In genomic region chr2:120402813-120403212, GRCm38 (mm10) we compare ENCODE assay signal across 8 mouse cellular contexts. TPM values are rescaled to one million over a fixed set of nuclear protein-coding genes. Genes with fewer than 3 reads are reported as not detected.
A peak's percentile ranks its signal among the peaks of the same experiment; 100 is the strongest.
DNase-seq lines count a peak whose midpoint lies in the region; ATAC-seq and TF ChIP-seq lines count a peak whose summit lies in the region.

No protein-coding gene starts in this region.

- peak overlapping the region; percentile 76; the same call in 1 of the 2 replicates for H3K9ac ChIP-seq in kidney, embryonic 14.5 days (ENCODE audit: low read depth, low read length)
- no peak overlapping the region; the same call in 1 of the 2 replicates for H3K9ac ChIP-seq in hindbrain, embryonic 16.5 days (ENCODE audit: low read depth, low read length)
- no peak overlapping the region; the same call in 1 of the 2 replicates for H3K9ac ChIP-seq in midbrain, embryonic 15.5 days

- TF ChIP-seq CTCF in bone marrow, adult 2 months (IDR thresholded peaks at IDR 0.05; ENCODE audit: control insufficient read depth, insufficient read depth, low read length): no peak

- no peaks in the 10 kb centered on the region for H3K27me3 ChIP-seq in kidney, embryonic 14.5 days (ENCODE audit: control insufficient read depth, insufficient read depth, low read length)
- no peaks in the 10 kb centered on the region for H3K27me3 ChIP-seq in hindbrain, embryonic 16.5 days (replicated peaks; ENCODE audit: control insufficient read depth, insufficient read depth, low read length)
- H3K27me3 ChIP-seq in midbrain, embryonic 15.5 days (replicated peaks): no peaks in the 10 kb centered on the region

- no peaks in the 10 kb centered on the region for H3K9me3 ChIP-seq in kidney, embryonic 14.5 days (ENCODE audit: control insufficient read depth, low read length)
- no peaks in the 10 kb centered on the region for H3K9me3 ChIP-seq in hindbrain, embryonic 16.5 days (ENCODE audit: control insufficient read depth, low read length)
- H3K9me3 ChIP-seq in midbrain, embryonic 15.5 days: no peaks in the 10 kb centered on the region

- H3K36me3 ChIP-seq in kidney, embryonic 14.5 days (ENCODE audit: control insufficient read depth, insufficient read depth, low read length): peaks cover 8% of the 10 kb centered on the region; the same call in 1 of the 2 replicates
- H3K36me3 ChIP-seq in hindbrain, embryonic 16.5 days (ENCODE audit: control insufficient read depth, insufficient read depth, low read length): no peaks in the 10 kb centered on the region
- no peaks in the 10 kb centered on the region for H3K36me3 ChIP-seq in midbrain, embryonic 15.5 days (replicated peaks)

- H3K4me1 ChIP-seq in kidney, embryonic 14.5 days (ENCODE audit: control insufficient read depth, insufficient read depth, low read length): peaks cover 5% of the 10 kb centered on the region; the same call in 1 of the 2 replicates
- peaks cover 3% of the 10 kb centered on the region for H3K4me1 ChIP-seq in bone marrow, adult 2 months (ENCODE audit: control insufficient read depth, insufficient read depth, low read length)
- H3K4me1 ChIP-seq in hindbrain, embryonic 16.5 days (ENCODE audit: control insufficient read depth, insufficient read depth, low read depth, low read length): peaks cover 16% of the 10 kb centered on the region
- peaks cover 19% of the 10 kb centered on the region for H3K4me1 ChIP-seq in midbrain, embryonic 15.5 days

- H3K4me3 ChIP-seq in kidney, embryonic 14.5 days (ENCODE audit: low read length): peak overlapping the region; percentile 93
- H3K4me3 ChIP-seq in bone marrow, adult 2 months (replicated peaks; ENCODE audit: control insufficient read depth, low read depth, low read length): peak overlapping the region; percentile 19
- H3K4me3 ChIP-seq in hindbrain, embryonic 16.5 days (ENCODE audit: low read length): peak overlapping the region; percentile 85; the same call in 1 of the 2 replicates
- peak overlapping the region; percentile 93 for H3K4me3 ChIP-seq in midbrain, embryonic 15.5 days

- no peak for TF ChIP-seq POLR2A in bone marrow, adult 2 months (IDR thresholded peaks at IDR 0.05; ENCODE audit: borderline replicate concordance, control insufficient read depth, low read depth, low read length)

- H3K4me2 ChIP-seq in kidney, embryonic 14.5 days (replicated peaks; ENCODE audit: low read depth, low read length): peak overlapping the region; percentile 60
- peak overlapping the region; percentile 62 for H3K4me2 ChIP-seq in hindbrain, embryonic 16.5 days (ENCODE audit: low read length)
- peak overlapping the region; percentile 93 for H3K4me2 ChIP-seq in midbrain, embryonic 15.5 days

- H3K27ac ChIP-seq in kidney, embryonic 14.5 days (ENCODE audit: low read depth, low read length): no peak overlapping the region
- no peak overlapping the region for H3K27ac ChIP-seq in bone marrow, adult 2 months (ENCODE audit: control insufficient read depth, insufficient read depth, low read depth, low read length, poor library complexity)
- H3K27ac ChIP-seq in hindbrain, embryonic 16.5 days (ENCODE audit: low read depth, low read length): no peak overlapping the region
- H3K27ac ChIP-seq in midbrain, embryonic 15.5 days: no peak overlapping the region

- ATAC-seq in kidney, embryonic 14.5 days (ENCODE audit: low FRiP score, low TSS enrichment): no peak
- ATAC-seq in hindbrain, embryonic 16.5 days: no peak
- ATAC-seq in midbrain, embryonic 15.5 days (replicated peaks): no peak

- 33% methylated on average over 3 of the region's 3 CpGs for WGBS in kidney, embryonic 14.5 days
- 14% methylated on average over 3 of the region's 3 CpGs for WGBS in bone marrow, adult 2 months
- 63% methylated on average over 3 of the region's 3 CpGs for WGBS in hindbrain, embryonic 16.5 days
- WGBS in midbrain, embryonic 15.5 days: 59% methylated on average over 3 of the region's 3 CpGs

- no peak for DNase-seq in kidney, postnatal 14 days
- no peak for DNase-seq in adrenal gland, adult 18-20 months (ENCODE audit: low spot score in 2 of 2)
- no peak for DNase-seq in urinary bladder, postnatal 10 days (ENCODE audit: low spot score)
- DNase-seq in testis, postnatal 14 days (ENCODE audit: low spot score): no peak

RNA-seq across cellular contexts. Expression of gene Ganc, which starts 0.9 kb away (rescaled TPM):
- polyA plus RNA-seq in kidney, embryonic 14.5 days (2014; fragmentation: Nextera tagmentation; extraction: Ambion mirVana): 8.2 and 10.8 TPM in 2 replicates
- 5.3 and 8.0 TPM in 2 replicates for polyA plus RNA-seq in bone marrow, adult 2 months (2011; ENCODE audit: insufficient read depth, insufficient read length, low replicate concordance, missing spikeins)
- polyA plus RNA-seq in hindbrain, embryonic 16.5 days (2015; fragmentation: Nextera tagmentation; extraction: Ambion mirVana): 10.2 and 11.4 TPM in 2 replicates
- 9.2 and 9.7 TPM in 2 replicates for polyA plus RNA-seq in midbrain, embryonic 15.5 days (2015; fragmentation: Nextera tagmentation; extraction: Ambion mirVana)
- 10 to 100 TPM; 42.6 to 44.0 TPM for total RNA-seq in adrenal gland, adult 18-20 months (2021)

RNA-seq across cellular contexts. Expression of gene Tmem87a, which starts 1.1 kb away (rescaled TPM):
- 17.4 and 20.2 TPM in 2 replicates for polyA plus RNA-seq in kidney, embryonic 14.5 days (2014; fragmentation: Nextera tagmentation; extraction: Ambion mirVana)
- 19.3 and 36.3 TPM in 2 replicates for polyA plus RNA-seq in bone marrow, adult 2 months (2011; ENCODE audit: insufficient read depth, insufficient read length, low replicate concordance, missing spikeins)
- polyA plus RNA-seq in hindbrain, embryonic 16.5 days (2015; fragmentation: Nextera tagmentation; extraction: Ambion mirVana): 6.3 and 7.2 TPM in 2 replicates
- polyA plus RNA-seq in midbrain, embryonic 15.5 days (2015; fragmentation: Nextera tagmentation; extraction: Ambion mirVana): 5.7 and 6.6 TPM in 2 replicates
- 10 to 100 TPM; 37.9 to 49.9 TPM for total RNA-seq in adrenal gland, adult 18-20 months (2021)

RNA-seq across cellular contexts. Expression of gene Vps39, which starts 49.9 kb away (rescaled TPM):
- 11.7 and 22.4 TPM in 2 replicates for polyA plus RNA-seq in kidney, embryonic 14.5 days (2014; fragmentation: Nextera tagmentation; extraction: Ambion mirVana)
- 15.0 and 28.4 TPM in 2 replicates for polyA plus RNA-seq in bone marrow, adult 2 months (2011; ENCODE audit: insufficient read depth, insufficient read length, low replicate concordance, missing spikeins)
- polyA plus RNA-seq in hindbrain, embryonic 16.5 days (2015; fragmentation: Nextera tagmentation; extraction: Ambion mirVana): 43.0 and 44.5 TPM in 2 replicates
- polyA plus RNA-seq in midbrain, embryonic 15.5 days (2015; fragmentation: Nextera tagmentation; extraction: Ambion mirVana): 47.1 and 49.0 TPM in 2 replicates
- total RNA-seq in adrenal gland, adult 18-20 months (2021): 10 to 100 TPM; 42.9 to 56.6 TPM

RNA-seq across cellular contexts. Expression of gene Capn3, which starts 53.0 kb away (rescaled TPM):
- polyA plus RNA-seq in kidney, embryonic 14.5 days (2014; fragmentation: Nextera tagmentation; extraction: Ambion mirVana): 1.2 and 1.3 TPM in 2 replicates
- 6.5 and 10.7 TPM in 2 replicates for polyA plus RNA-seq in bone marrow, adult 2 months (2011; ENCODE audit: insufficient read depth, insufficient read length, low replicate concordance, missing spikeins)
- 0.54 and 0.79 TPM in 2 replicates for polyA plus RNA-seq in hindbrain, embryonic 16.5 days (2015; fragmentation: Nextera tagmentation; extraction: Ambion mirVana)
- 0.50 and 1.2 TPM in 2 replicates for polyA plus RNA-seq in midbrain, embryonic 15.5 days (2015; fragmentation: Nextera tagmentation; extraction: Ambion mirVana)
- under 1 TPM in 1 of 2 experiments, not detected in 1; 0.61 TPM for total RNA-seq in adrenal gland, adult 18-20 months (2021)

Comparison
In these comparisons a context has a peak if more than half of its experiments do, and no peak if none do; other contexts are left out.
1. H3K4me3 ChIP-seq: peak in every context shown above with its lines; median percentile 93 in kidney, embryonic 14.5 days; 93 in midbrain, embryonic 15.5 days; 85 in hindbrain, embryonic 16.5 days; 19 in bone marrow, adult 2 months.